Mouse (Mus musculus) kidney, postnatal 36 days (tissue): Measurements from ENCODE around the gene Mlycd.
"Not testable (repeated sequence)": the region's sequence is repeated elsewhere in the genome, so short reads cannot be mapped to it uniquely, and the experiment has no call there.

ENCODE experiments used
- DNase-seq, 2 experiments: peaks; one replicate each; pipeline ENCODE4 v3.0.0; 2021 to 2022; ENCODE audit warnings: mixed read lengths in 2 of 2

Mlycd gene

GRCm38 (mm10) chr8:119394524-119395026 is at the start of gene Mlycd:
TSS of gene Mlycd (plus strand) at chr8:119394878.
- DNase-seq = peak; percentile 96 to 97

- peak in 1 of 2 experiments; percentile 20 for DNase-seq
Measured at GRCm38 (mm10) chr8:119345029-119345682, 49.5 kb upstream of the Mlycd start.

GRCm38 (mm10) chr8:119345683-119346075 is 49.0 kb upstream of the Mlycd start:
- DNase-seq = no peak

- no peak for DNase-seq
Measured at GRCm38 (mm10) chr8:119351647-119352046, 43.0 kb upstream of the Mlycd start.

GRCm38 (mm10) chr8:119352977-119353658 is 41.6 kb upstream of the Mlycd start:
- no peak for DNase-seq

GRCm38 (mm10) chr8:119353659-119354023 is 41.0 kb upstream of the Mlycd start:
- no peak for DNase-seq

GRCm38 (mm10) chr8:119356631-119357030 is 38.0 kb upstream of the Mlycd start:
- not testable (repeated sequence) for DNase-seq

- no peak for DNase-seq
Measured at GRCm38 (mm10) chr8:119358175-119358574, 36.5 kb upstream of the Mlycd start.

- peak; percentile 32 to 88 for DNase-seq
Measured at GRCm38 (mm10) chr8:119358836-119359235, 35.8 kb upstream of the Mlycd start.

- no peak for DNase-seq
Measured at GRCm38 (mm10) chr8:119360686-119361295, 33.9 kb upstream of the Mlycd start.

GRCm38 (mm10) chr8:119374716-119375115 is 20.0 kb upstream of the Mlycd start:
- not testable (repeated sequence) for DNase-seq

GRCm38 (mm10) chr8:119378476-119378875 is 16.2 kb upstream of the Mlycd start:
- DNase-seq = no peak

- DNase-seq = peak in 1 of 2 experiments; percentile 66
Measured at GRCm38 (mm10) chr8:119380619-119381018, 14.1 kb upstream of the Mlycd start.

GRCm38 (mm10) chr8:119384478-119384877 is 10.2 kb upstream of the Mlycd start:
- peak; percentile 73 to 86 for DNase-seq

- no peak for DNase-seq
Measured at GRCm38 (mm10) chr8:119385854-119386253, 8.8 kb upstream of the Mlycd start.

GRCm38 (mm10) chr8:119386988-119387387 is 7.7 kb upstream of the Mlycd start:
- DNase-seq = no peak

- no peak for DNase-seq
Measured at GRCm38 (mm10) chr8:119394097-119394496, 581 bp upstream of the Mlycd start.

GRCm38 (mm10) chr8:119395072-119395950 is 633 bp downstream of the Mlycd start:
- peak in 1 of 2 experiments; percentile 36 for DNase-seq

GRCm38 (mm10) chr8:119398558-119398957 is 3.9 kb downstream of the Mlycd start:
- no peak for DNase-seq

GRCm38 (mm10) chr8:119399255-119399654 is 4.6 kb downstream of the Mlycd start:
- DNase-seq = no peak

- peak; percentile 60 to 71 for DNase-seq
Measured at GRCm38 (mm10) chr8:119400122-119400671, 5.5 kb downstream of the Mlycd start.

- DNase-seq = peak; percentile 42 to 47
Measured at GRCm38 (mm10) chr8:119400904-119401303, 6.2 kb downstream of the Mlycd start.
